Mouse (Mus musculus): ENCODE measurements at regions not wholly inside any gene's neighbourhood (a gene's known extent, or its start where the extent isn't known, plus 50 kb on each side); places are given as distances from the start of the nearest gene placed in this dataset.

GRCm38 (mm10) chr1:94217407-94217806 lies 165.1 kb upstream of the Pdcd1 start:
- Histone ChIP-seq H3K9ac (replicated peaks; ENCODE audit: low read depth, low read length) (no peak overlapping the region), H3K4me2 (ENCODE audit: low read depth, low read length) (no peak overlapping the region), H3K27ac (ENCODE audit: low read depth) (no peak overlapping the region), H3K36me3 (replicated peaks; ENCODE audit: control insufficient read depth, insufficient read depth, low read length) (no peaks in the 10 kb centered on the region), H3K4me3 (ENCODE audit: low read depth, low read length) (no peak overlapping the region), H3K4me1 (ENCODE audit: control insufficient read depth, insufficient read depth) (no peaks in the 10 kb centered on the region), H3K27me3 (ENCODE audit: control insufficient read depth, insufficient read depth, low read length) (no peaks in the 10 kb centered on the region), H3K9me3 (replicated peaks; ENCODE audit: control insufficient read depth, low read length) (no peaks in the 10 kb centered on the region)
- TF ChIP-seq CTCF (IDR thresholded peaks at IDR 0.05; ENCODE audit: low read depth), result no peak
- no peak for TF ChIP-seq EP300 (IDR thresholded peaks at IDR 0.05; ENCODE audit: low read depth)
- DNase-seq (ENCODE audit: low spot score), result no peak
- ATAC-seq (ENCODE audit: insufficient read depth, low read depth), result no peak
- WGBS, result 77% methylated on average over 2 of the region's 2 CpGs

DNA sequence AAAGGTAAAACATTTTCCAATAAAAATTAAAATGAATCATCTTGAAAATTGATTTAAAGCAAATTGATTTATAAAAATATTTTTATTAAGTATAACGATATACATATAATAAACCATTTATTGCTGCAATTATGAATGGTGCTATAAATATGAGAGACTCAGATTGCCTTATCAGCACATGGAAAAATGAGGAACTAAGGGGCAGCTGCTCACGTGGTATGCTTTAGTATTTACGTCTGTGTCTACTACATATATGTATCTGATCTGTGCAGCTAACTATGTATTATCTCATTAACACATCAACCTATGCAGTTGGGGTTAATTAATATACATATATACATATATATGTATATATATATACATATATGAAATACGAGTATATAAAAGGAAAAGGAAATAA lies 156.6 kb upstream of the Pdcd1 start:
- H3K4me1 ChIP-seq (ENCODE audit: control insufficient read depth, insufficient read depth), result no peaks in the 10 kb centered on the region
- H3K36me3 ChIP-seq (replicated peaks; ENCODE audit: control insufficient read depth, insufficient read depth, low read length), result no peaks in the 10 kb centered on the region
- no peaks in the 10 kb centered on the region for H3K9me3 ChIP-seq (replicated peaks; ENCODE audit: control insufficient read depth, low read length)
- H3K4me2 ChIP-seq (ENCODE audit: low read depth, low read length), result no peak overlapping the region
- no peak for ATAC-seq (ENCODE audit: insufficient read depth, low read depth)
- no peak overlapping the region for H3K4me3 ChIP-seq (ENCODE audit: low read depth, low read length)
- no peak overlapping the region for H3K27ac ChIP-seq (ENCODE audit: low read depth)
- no peaks in the 10 kb centered on the region for H3K27me3 ChIP-seq (ENCODE audit: control insufficient read depth, insufficient read depth, low read length)
- WGBS, result 61% methylated on average over 4 of the region's 4 CpGs
- no peak overlapping the region for H3K9ac ChIP-seq (replicated peaks; ENCODE audit: low read depth, low read length)
- TF ChIP-seq CTCF (IDR thresholded peaks at IDR 0.05; ENCODE audit: low read depth) (no peak), EP300 (IDR thresholded peaks at IDR 0.05; ENCODE audit: low read depth) (no peak)
- DNase-seq (ENCODE audit: low spot score), result no peak

- TF ChIP-seq EP300 (IDR thresholded peaks at IDR 0.05; ENCODE audit: low read depth), result no peak
- no peak for TF ChIP-seq CTCF (IDR thresholded peaks at IDR 0.05; ENCODE audit: low read depth)
- ATAC-seq (ENCODE audit: insufficient read depth, low read depth) (no peak), DNase-seq (ENCODE audit: low spot score) (no peak)
- Histone ChIP-seq H3K9me3 (replicated peaks; ENCODE audit: control insufficient read depth, low read length) (no peaks in the 10 kb centered on the region), H3K4me3 (ENCODE audit: low read depth, low read length) (no peak overlapping the region), H3K9ac (replicated peaks; ENCODE audit: low read depth, low read length) (no peak overlapping the region), H3K4me1 (ENCODE audit: control insufficient read depth, insufficient read depth) (no peaks in the 10 kb centered on the region), H3K4me2 (ENCODE audit: low read depth, low read length) (no peak overlapping the region), H3K27ac (ENCODE audit: low read depth) (no peak overlapping the region), H3K27me3 (ENCODE audit: control insufficient read depth, insufficient read depth, low read length) (no peaks in the 10 kb centered on the region), H3K36me3 (replicated peaks; ENCODE audit: control insufficient read depth, insufficient read depth, low read length) (no peaks in the 10 kb centered on the region)
- 77% methylated on average over 7 of the region's 7 CpGs for WGBS
Observed at GRCm38 (mm10) chr1:94207859-94208258, 155.5 kb upstream of the Pdcd1 start.

DNA sequence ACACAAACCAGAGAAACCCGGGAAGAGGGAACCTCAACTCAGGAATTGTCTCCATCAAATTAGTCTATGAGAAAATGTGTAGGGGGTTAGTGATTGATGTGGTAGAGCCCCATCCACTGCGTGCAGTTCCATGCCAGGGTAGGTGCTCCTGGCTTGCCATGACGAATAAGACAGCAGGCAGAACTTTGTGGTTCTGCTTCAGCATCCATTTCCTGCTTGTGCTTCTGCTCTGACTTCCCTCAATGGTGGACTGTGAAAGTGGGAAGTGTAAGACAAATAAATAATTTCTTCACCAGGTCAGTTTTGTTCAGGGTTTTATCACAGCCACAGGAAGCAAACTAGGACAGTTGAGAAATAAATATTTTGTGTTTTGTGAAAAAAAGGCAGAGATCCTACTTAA lies 150.9 kb upstream of the Pdcd1 start:
- H3K27ac ChIP-seq (ENCODE audit: low read depth), result no peak overlapping the region
- H3K4me2 ChIP-seq (ENCODE audit: low read depth, low read length), result no peak overlapping the region
- WGBS, result 76% methylated on average over 3 of the region's 3 CpGs
- H3K4me3 ChIP-seq (ENCODE audit: low read depth, low read length), result no peak overlapping the region
- H3K9ac ChIP-seq (replicated peaks; ENCODE audit: low read depth, low read length), result no peak overlapping the region
- ATAC-seq (ENCODE audit: insufficient read depth, low read depth), result no peak
- H3K27me3 ChIP-seq (ENCODE audit: control insufficient read depth, insufficient read depth, low read length), result no peaks in the 10 kb centered on the region
- H3K36me3 ChIP-seq (replicated peaks; ENCODE audit: control insufficient read depth, insufficient read depth, low read length), result no peaks in the 10 kb centered on the region
- no peaks in the 10 kb centered on the region for H3K9me3 ChIP-seq (replicated peaks; ENCODE audit: control insufficient read depth, low read length)
- no peaks in the 10 kb centered on the region for H3K4me1 ChIP-seq (ENCODE audit: control insufficient read depth, insufficient read depth)
- no peak for TF ChIP-seq CTCF (IDR thresholded peaks at IDR 0.05; ENCODE audit: low read depth)
- TF ChIP-seq EP300 (IDR thresholded peaks at IDR 0.05; ENCODE audit: low read depth), result no peak
- DNase-seq (ENCODE audit: low spot score), result no peak

GRCm38 (mm10) chr1:94183876-94184275 lies 131.5 kb upstream of the Pdcd1 start:
- DNase-seq (ENCODE audit: low spot score) (no peak), ATAC-seq (ENCODE audit: insufficient read depth, low read depth) (no peak)
- Histone ChIP-seq H3K27ac (ENCODE audit: low read depth) (no peak overlapping the region), H3K36me3 (replicated peaks; ENCODE audit: control insufficient read depth, insufficient read depth, low read length) (no peaks in the 10 kb centered on the region), H3K9ac (replicated peaks; ENCODE audit: low read depth, low read length) (no peak overlapping the region), H3K4me2 (ENCODE audit: low read depth, low read length) (no peak overlapping the region), H3K9me3 (replicated peaks; ENCODE audit: control insufficient read depth, low read length) (no peaks in the 10 kb centered on the region), H3K27me3 (ENCODE audit: control insufficient read depth, insufficient read depth, low read length) (no peaks in the 10 kb centered on the region), H3K4me1 (ENCODE audit: control insufficient read depth, insufficient read depth) (no peaks in the 10 kb centered on the region), H3K4me3 (ENCODE audit: low read depth, low read length) (no peak overlapping the region)
- TF ChIP-seq CTCF (IDR thresholded peaks at IDR 0.05; ENCODE audit: low read depth) (no peak), EP300 (IDR thresholded peaks at IDR 0.05; ENCODE audit: low read depth) (no peak)
- WGBS, result 63% methylated on average over 2 of the region's 2 CpGs

DNA sequence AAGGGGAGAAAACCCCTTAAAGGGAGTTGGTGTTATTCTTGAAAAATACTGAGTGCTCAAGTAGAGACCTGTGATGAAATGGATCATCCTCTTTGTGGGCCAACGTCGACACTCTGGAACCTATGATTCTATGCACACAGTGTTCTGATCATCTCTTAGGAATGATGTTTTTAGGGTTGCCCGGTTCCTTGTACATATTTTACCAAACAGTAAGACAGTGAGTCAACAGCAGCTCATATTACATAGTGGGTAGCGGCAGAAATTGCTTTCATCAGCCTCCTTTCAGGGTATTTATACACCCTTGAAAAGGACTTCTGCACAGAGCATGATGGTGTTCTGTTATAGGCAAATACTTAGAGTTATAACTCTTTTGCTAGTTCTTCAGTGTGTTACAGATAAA lies 97.6 kb upstream of the Pdcd1 start:
- TF ChIP-seq EP300 (IDR thresholded peaks at IDR 0.05; ENCODE audit: low read depth) (no peak), CTCF (IDR thresholded peaks at IDR 0.05; ENCODE audit: low read depth) (no peak)
- ATAC-seq (ENCODE audit: insufficient read depth, low read depth) (no peak), DNase-seq (ENCODE audit: low spot score) (no peak)
- no peak overlapping the region for H3K27ac ChIP-seq (ENCODE audit: low read depth)
- no peaks in the 10 kb centered on the region for H3K27me3 ChIP-seq (ENCODE audit: control insufficient read depth, insufficient read depth, low read length)
- no peak overlapping the region for H3K4me3 ChIP-seq (ENCODE audit: low read depth, low read length)
- no peaks in the 10 kb centered on the region for H3K36me3 ChIP-seq (replicated peaks; ENCODE audit: control insufficient read depth, insufficient read depth, low read length)
- WGBS, result 81% methylated on average over 4 of the region's 4 CpGs
- H3K4me2 ChIP-seq (ENCODE audit: low read depth, low read length), result no peak overlapping the region
- peaks cover 3% of the 10 kb centered on the region; the same call in 1 of the 2 replicates for H3K4me1 ChIP-seq (ENCODE audit: control insufficient read depth, insufficient read depth)
- no peak overlapping the region for H3K9ac ChIP-seq (replicated peaks; ENCODE audit: low read depth, low read length)
- no peaks in the 10 kb centered on the region for H3K9me3 ChIP-seq (replicated peaks; ENCODE audit: control insufficient read depth, low read length)
